Mouse (Mus musculus) heart, adult 2 months (tissue): ENCODE measurements around the gene Gm20481. TPM values are rescaled to one million over a fixed set of nuclear protein-coding genes. Genes with fewer than 3 reads are reported as not detected.
"Not testable (repeated sequence)": the region's sequence is repeated elsewhere in the genome, so short reads cannot be mapped to it uniquely, and the experiment has no call there.

ENCODE experiments used
- DNase-seq, 2 experiments: peaks; one replicate each; pipeline ENCODE4 v3.0.0; 2021
- H3K27ac ChIP-seq: fragments of 200-600 bp; 2 replicates; pipeline ENCODE4 v1.8.1; 2022
- H3K27me3 ChIP-seq: fragments of 200-500 bp; 2 replicates; pipeline ENCODE4 v1.6.1; 2012; ENCODE audit warnings: mild to moderate bottlenecking, low read length, inconsistent platforms, mixed read lengths; ENCODE audit not compliant: control insufficient read depth, insufficient read depth
- H3K36me3 ChIP-seq: fragments of 200-500 bp; 2 replicates; pipeline ENCODE4 v1.6.1; 2012; ENCODE audit warnings: low read length, inconsistent platforms; ENCODE audit not compliant: control insufficient read depth, insufficient read depth
- H3K4me1 ChIP-seq: fragments of 200-500 bp; 2 replicates; pipeline ENCODE4 v1.6.1; 2011; ENCODE audit warnings: low read length; ENCODE audit not compliant: control insufficient read depth, insufficient read depth
- H3K4me3 ChIP-seq: fragments of 200-600 bp; 2 replicates; pipeline ENCODE4 v1.8.1; 2022
- H3K79me2 ChIP-seq: fragments of 200-500 bp; replicated peaks from 2 replicates; pipeline ENCODE4 v1.6.1; 2012; ENCODE audit warnings: mild to moderate bottlenecking, inconsistent platforms, low read length, moderate library complexity, mixed read lengths; ENCODE audit not compliant: control insufficient read depth, insufficient read depth
- H3K9ac ChIP-seq: fragments of 200-500 bp; 2 replicates; pipeline ENCODE4 v1.6.1; 2012; ENCODE audit warnings: low read depth, mild to moderate bottlenecking, control low read depth, inconsistent platforms, low read length, mixed read lengths
- CTCF ChIP-seq: fragments of 200-600 bp; IDR thresholded peaks from 2 replicates; pipeline ENCODE4 v1.8.1; 2022; ENCODE audit warnings: antibody characterized with exemption, mild to moderate bottlenecking, moderate library complexity
- EP300 ChIP-seq: fragments of 200-500 bp; IDR thresholded peaks from 2 replicates; pipeline ENCODE4 v1.6.1; 2011; ENCODE audit warnings: low read depth, low read length, control low read depth; ENCODE audit not compliant: insufficient read depth
- POLR2A ChIP-seq: fragments of 200-500 bp; IDR thresholded peaks from 2 replicates; pipeline ENCODE4 v1.6.1; 2011; ENCODE audit warnings: mild to moderate bottlenecking, low read depth, low read length, control low read depth; ENCODE audit not compliant: insufficient read depth
- WGBS: fragments of 180-500 bp; shearing (Covaris S2); methylation state at CpG from one replicate; pipeline ENCODE4 v1.1.7; 2018; 5-methylcytosine and 5-hydroxymethylcytosine counted together
- intact Hi-C: fragments of 180-260 bp; cut with DNase I; formaldehyde crosslinking; loops from one replicate; pipeline ENCODE4 v1.15.1; 2025
- polyA plus RNA-seq: library from polyadenylated mRNA; depleted of rRNA; stranded (reverse); fragments of >200 nt; gene quantifications from 2 replicates; pipeline ENCODE4 v1.2.3, GENCODE M21; 2012
- total RNA-seq, 2 experiments: library from RNA; stranded (reverse); gene quantifications; 2 replicates each; pipeline ENCODE4 v1.2.3; 2021

The Gm20481 gene
- total and polyA plus RNA-seq, 3 experiments: not detected

DNA sequence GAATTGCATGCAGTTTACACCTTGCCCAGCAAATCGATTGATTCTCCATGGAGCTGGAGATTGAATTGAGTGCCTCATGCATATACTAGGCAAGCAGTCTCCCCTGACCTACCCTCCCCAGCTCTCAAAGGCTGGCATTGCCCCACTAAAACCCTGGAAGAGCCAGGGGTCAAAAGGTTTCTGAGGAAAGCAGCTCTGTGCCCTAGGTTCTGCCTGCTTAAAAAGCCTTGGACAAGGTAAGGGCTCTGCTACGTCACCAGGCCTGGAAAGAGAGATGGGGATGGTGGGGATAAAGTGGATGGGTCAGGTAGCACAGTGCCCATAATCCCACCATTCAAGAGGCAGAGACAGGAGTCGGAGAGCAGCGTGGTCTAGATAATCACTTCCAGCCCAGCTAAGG lies 14.9 kb upstream of the Gm20481 start:
- intact Hi-C loops: no loop called here
- no peak overlapping the region for H3K27ac ChIP-seq
- H3K9ac ChIP-seq: no peak overlapping the region
- TF ChIP-seq CTCF (no peak), POLR2A (no peak), EP300 (no peak)
- DNase-seq: no peak
- no peaks in the 10 kb centered on the region for H3K36me3 ChIP-seq
- no peaks in the 10 kb centered on the region for H3K27me3 ChIP-seq
- H3K79me2 ChIP-seq: no peaks in the 10 kb centered on the region
- WGBS: 91% methylated on average over 4 of the region's 4 CpGs
- H3K4me3 ChIP-seq: no peak overlapping the region
- no peaks in the 10 kb centered on the region; the same call in 1 of the 2 replicates for H3K4me1 ChIP-seq

DNA sequence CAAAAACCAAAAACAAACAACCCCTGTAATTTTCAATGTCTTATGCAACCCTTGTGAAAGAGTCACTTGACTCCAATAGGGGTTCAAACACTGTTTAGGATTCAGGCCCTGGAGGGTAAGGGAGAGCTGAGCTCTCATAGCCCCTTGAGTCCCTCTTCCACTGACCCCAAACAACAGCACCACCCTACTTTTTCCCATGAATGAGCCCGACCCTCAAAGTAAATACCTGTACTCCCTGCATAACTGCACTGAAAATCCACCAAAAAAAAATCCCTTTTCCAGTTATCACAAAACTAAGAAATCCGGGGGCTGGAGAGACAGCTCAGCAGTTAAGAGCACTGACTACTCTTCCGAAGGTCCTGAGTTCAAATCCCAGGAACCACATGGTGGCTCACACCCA lies 13.8 kb upstream of the Gm20481 start:
- Histone ChIP-seq H3K27ac (no peak overlapping the region), H3K4me3 (no peak overlapping the region), H3K4me1 (peaks cover 1% of the 10 kb centered on the region; the same call in 1 of the 2 replicates), H3K27me3 (no peaks in the 10 kb centered on the region), H3K79me2 (no peaks in the 10 kb centered on the region), H3K36me3 (no peaks in the 10 kb centered on the region; the same call in 1 of the 2 replicates), H3K9ac (no peak overlapping the region)
- TF ChIP-seq CTCF (no peak), POLR2A (no peak), EP300 (no peak)
- 72% methylated on average over 3 of the region's 3 CpGs for WGBS
- intact Hi-C loops: no loop called here
- no peak for DNase-seq

DNA sequence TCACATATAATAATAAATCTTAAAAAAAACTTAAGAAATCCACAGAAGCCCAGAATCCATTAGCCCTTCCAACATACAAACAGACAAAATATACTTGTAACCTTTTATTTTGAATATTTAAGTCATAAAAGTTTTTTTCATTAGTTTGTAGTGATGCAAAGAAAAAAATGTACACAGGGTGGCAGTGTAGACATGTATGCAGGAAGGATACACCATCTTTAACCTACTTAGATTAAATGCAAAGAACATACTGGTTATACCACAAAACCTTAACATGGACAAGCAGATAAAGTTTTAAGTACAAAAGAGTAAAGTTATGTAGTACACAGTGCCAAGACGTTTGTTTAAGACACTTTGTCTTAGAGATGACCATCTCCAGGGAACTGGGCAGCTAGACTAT lies 13.4 kb upstream of the Gm20481 start:
- H3K79me2 ChIP-seq: no peaks in the 10 kb centered on the region
- no peak overlapping the region for H3K9ac ChIP-seq
- no peak overlapping the region for H3K4me3 ChIP-seq
- WGBS: 19% methylated on average over 1 of the region's 1 CpGs
- peaks cover 1% of the 10 kb centered on the region; the same call in 1 of the 2 replicates for H3K4me1 ChIP-seq
- TF ChIP-seq CTCF (peak; percentile 66), POLR2A (no peak), EP300 (no peak)
- intact Hi-C loops: no loop called here
- no peaks in the 10 kb centered on the region for H3K27me3 ChIP-seq
- DNase-seq: no peak
- no peaks in the 10 kb centered on the region; the same call in 1 of the 2 replicates for H3K36me3 ChIP-seq
- no peak overlapping the region for H3K27ac ChIP-seq

DNA sequence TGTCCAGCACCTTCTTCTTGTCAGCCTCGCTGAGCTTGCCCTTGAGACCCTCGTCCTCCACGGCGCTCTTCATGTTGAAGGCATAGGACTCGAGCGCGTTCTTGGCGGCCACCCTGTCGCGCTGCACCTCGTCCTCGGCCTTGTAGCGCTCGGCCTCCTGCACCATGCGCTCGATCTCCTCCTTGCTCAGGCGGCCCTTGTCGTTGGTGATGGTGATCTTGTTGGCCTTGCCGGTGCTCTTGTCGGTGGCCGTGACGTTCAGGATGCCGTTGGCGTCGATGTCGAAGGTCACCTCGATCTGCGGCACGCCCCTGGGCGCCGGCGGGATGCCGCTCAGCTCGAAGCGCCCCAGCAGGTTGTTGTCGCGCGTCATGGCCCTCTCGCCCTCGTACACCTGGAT lies 12.4 kb upstream of the Gm20481 start:
- 8% methylated on average over 34 of the region's 40 CpGs for WGBS
- peak overlapping the region; percentile 49; the same call in 1 of the 2 replicates for H3K9ac ChIP-seq
- DNase-seq, H3K36me3 ChIP-seq, intact Hi-C loops, H3K79me2 ChIP-seq, H3K4me3 ChIP-seq, H3K27me3 ChIP-seq, H3K4me1 ChIP-seq, H3K27ac ChIP-seq: not testable (repeated sequence)

DNA sequence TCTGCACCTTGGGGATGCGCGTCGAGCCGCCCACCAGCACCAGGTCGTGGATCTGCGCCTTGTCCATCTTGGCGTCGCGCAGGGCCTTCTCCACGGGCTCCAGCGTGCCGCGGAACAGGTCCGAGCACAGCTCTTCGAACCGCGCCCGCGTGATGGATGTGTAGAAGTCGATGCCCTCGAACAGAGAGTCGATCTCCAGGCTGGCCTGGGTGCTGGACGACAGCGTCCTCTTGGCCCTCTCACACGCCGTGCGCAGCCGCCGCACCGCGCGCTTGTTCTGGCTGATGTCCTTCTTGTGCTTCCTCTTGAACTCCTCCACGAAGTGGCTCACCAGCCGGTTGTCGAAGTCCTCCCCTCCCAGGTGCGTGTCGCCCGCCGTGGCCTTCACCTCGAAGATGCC lies 11.7 kb upstream of the Gm20481 start:
- H3K4me3 ChIP-seq, H3K4me1 ChIP-seq, H3K36me3 ChIP-seq, intact Hi-C loops, DNase-seq, H3K27me3 ChIP-seq, H3K27ac ChIP-seq, H3K79me2 ChIP-seq, H3K9ac ChIP-seq: not testable (repeated sequence)
- 19% methylated on average over 26 of the region's 40 CpGs for WGBS

DNA sequence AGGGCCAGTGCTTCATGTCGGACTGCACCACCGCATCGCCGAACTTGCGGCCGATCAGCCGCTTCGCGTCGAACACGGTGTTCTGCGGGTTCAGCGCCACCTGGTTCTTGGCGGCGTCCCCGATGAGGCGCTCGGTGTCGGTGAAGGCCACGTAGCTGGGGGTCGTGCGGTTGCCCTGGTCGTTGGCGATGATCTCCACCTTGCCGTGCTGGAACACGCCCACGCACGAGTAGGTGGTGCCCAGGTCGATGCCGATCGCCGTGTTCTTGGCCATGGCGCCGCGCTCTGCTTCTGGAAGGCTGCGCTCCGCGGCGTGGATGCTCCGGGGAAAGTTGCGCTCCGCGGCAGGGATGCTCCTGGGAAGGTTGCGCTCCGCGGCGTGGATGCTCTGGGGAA lies 11.0 kb upstream of the Gm20481 start:
- H3K36me3 ChIP-seq, H3K27me3 ChIP-seq, H3K79me2 ChIP-seq, intact Hi-C loops, H3K4me1 ChIP-seq: not testable (repeated sequence)
- 0% methylated on average over 23 of the region's 47 CpGs for WGBS
- Histone ChIP-seq H3K9ac (peak overlapping the region; percentile 82), H3K27ac (peak overlapping the region; percentile 77), H3K4me3 (peak overlapping the region; percentile 53)
- peak in 1 of 2 experiments; percentile 51 for DNase-seq
